Mouse (Mus musculus) lung, embryonic 16.5 days (tissue): ENCODE results near the gene Pate3. TPM values are rescaled to one million over a fixed set of nuclear protein-coding genes. Genes with fewer than 3 reads are reported as not detected.
"Not testable (repeated sequence)": the region's sequence is repeated elsewhere in the genome, so short reads cannot be mapped to it uniquely, and the experiment has no call there.

Experiments
- ATAC-seq: fragments of 200-750 bp; cut with Nextera tagmentation; 2 replicates; pipeline ENCODE4 v1.8.0; 2017; ENCODE audit warnings: low read depth, mild to moderate bottlenecking, moderate library complexity
- H3K27ac ChIP-seq: fragments of 300-500 bp; sonication (generic); 2 replicates; pipeline ENCODE4 v1.5.1; 2014; ENCODE audit warnings: mild to moderate bottlenecking, control low read depth, low read length
- H3K27me3 ChIP-seq: fragments of 300-500 bp; sonication (generic); 2 replicates; pipeline ENCODE4 v1.6.1; 2014; ENCODE audit warnings: low read depth, low read length, mixed read lengths; ENCODE audit not compliant: control insufficient read depth, insufficient read depth
- H3K36me3 ChIP-seq: fragments of 300-500 bp; sonication (generic); 2 replicates; pipeline ENCODE4 v1.6.1; 2014; ENCODE audit warnings: low read length; ENCODE audit not compliant: control insufficient read depth, insufficient read depth
- H3K4me1 ChIP-seq: fragments of 300-500 bp; sonication (generic); replicated peaks from 2 replicates; pipeline ENCODE4 v1.6.1; 2014; ENCODE audit warnings: low read length, mixed read lengths; ENCODE audit not compliant: control insufficient read depth, insufficient read depth
- H3K4me2 ChIP-seq: fragments of 300-500 bp; sonication (generic); 2 replicates; pipeline ENCODE4 v1.6.1; 2014; ENCODE audit warnings: low read depth, low read length, control low read depth
- H3K4me3 ChIP-seq: fragments of 300-500 bp; sonication (generic); 2 replicates; pipeline ENCODE4 v1.5.1; 2014; ENCODE audit warnings: mild to moderate bottlenecking, low read length, control low read depth
- H3K9ac ChIP-seq: fragments of 300-500 bp; sonication (generic); 2 replicates; pipeline ENCODE4 v1.6.1; 2014; ENCODE audit warnings: low read length, control low read depth
- H3K9me3 ChIP-seq: fragments of 300-500 bp; sonication (generic); 2 replicates; pipeline ENCODE4 v1.6.1; 2016; ENCODE audit warnings: low read length; ENCODE audit not compliant: control insufficient read depth
- WGBS: fragments of 180-500 bp; shearing (Covaris S2); extraction: QIAGEN DNeasy Blood & Tissue Kit; methylation state at CpG from one replicate; pipeline ENCODE4 v1.1.7; 2014; 5-methylcytosine and 5-hydroxymethylcytosine counted together
- polyA plus RNA-seq: library from polyadenylated mRNA; unstranded; fragments of >200 nt; fragmentation: Nextera tagmentation; extraction: Ambion mirVana; gene quantifications from 2 replicates; pipeline ENCODE4 v1.2.1, GENCODE M21; 2015

Gene Pate3
- polyA plus RNA-seq: not detected in 2 replicates

DNA sequence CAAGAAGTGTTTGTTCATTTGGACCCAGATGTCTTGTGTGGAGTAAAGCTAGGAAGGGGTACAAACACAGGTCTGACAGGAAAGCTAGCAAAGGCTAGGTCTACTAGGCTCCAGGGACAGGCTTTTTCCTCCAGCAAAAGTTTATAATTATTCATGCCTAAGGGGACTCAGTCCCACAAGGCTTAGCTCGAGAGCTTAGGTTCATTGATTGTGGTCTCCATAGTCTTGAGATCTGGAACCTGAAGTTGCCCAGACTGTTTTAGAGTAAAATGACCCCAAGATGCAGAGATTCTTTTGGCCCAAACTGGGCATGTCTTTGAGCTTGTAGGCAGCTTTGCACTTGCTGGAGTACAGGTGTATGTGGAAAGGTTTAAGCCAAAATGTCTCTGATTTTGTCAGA lies at the start of gene Pate3:
Gene Pate3, minus strand, starts transcription at position 101 of the 400 bp plus-strand sequence.
- Histone ChIP-seq H3K27me3 (no peaks in the 10 kb centered on the region), H3K27ac (no peak within 1 kb of the TSS), H3K9me3 (no peaks in the 10 kb centered on the region), H3K4me2 (no peak within 1 kb of the TSS), H3K4me1 (no peaks in the 10 kb centered on the region), H3K36me3 (no peaks in the 10 kb centered on the region), H3K9ac (no peak within 1 kb of the TSS), H3K4me3 (no peak within 1 kb of the TSS)
- 56% methylated on average over 1 of the region's 1 CpGs for WGBS
- no peak for ATAC-seq

GRCm38 (mm10) chr9:35691924-35692323 lies 43.9 kb upstream of the Pate3 start:
- H3K4me2 ChIP-seq: no peak overlapping the region
- H3K36me3 ChIP-seq: no peaks in the 10 kb centered on the region
- H3K9ac ChIP-seq: no peak overlapping the region
- no peak overlapping the region for H3K4me3 ChIP-seq
- no peaks in the 10 kb centered on the region for H3K9me3 ChIP-seq
- no peak for ATAC-seq
- no peak overlapping the region for H3K27ac ChIP-seq
- no peaks in the 10 kb centered on the region for H3K27me3 ChIP-seq
- H3K4me1 ChIP-seq: no peaks in the 10 kb centered on the region

- no peak within 1 kb of the TSS for H3K27ac ChIP-seq
- WGBS: 21% methylated on average over 1 of the region's 1 CpGs
- no peaks in the 10 kb centered on the region for H3K36me3 ChIP-seq
- H3K9me3 ChIP-seq: no peaks in the 10 kb centered on the region
- H3K27me3 ChIP-seq: no peaks in the 10 kb centered on the region
- H3K9ac ChIP-seq: no peak within 1 kb of the TSS
- no peaks in the 10 kb centered on the region for H3K4me1 ChIP-seq
- no peak within 1 kb of the TSS for H3K4me2 ChIP-seq
- ATAC-seq: no peak
- no peak within 1 kb of the TSS for H3K4me3 ChIP-seq
Observed at GRCm38 (mm10) chr9:35687013-35687412, 39.0 kb upstream of the Pate3 start, which contains the start of gene Pate1. Gene Pate1 (minus strand): TSS chr9:35687390.

DNA sequence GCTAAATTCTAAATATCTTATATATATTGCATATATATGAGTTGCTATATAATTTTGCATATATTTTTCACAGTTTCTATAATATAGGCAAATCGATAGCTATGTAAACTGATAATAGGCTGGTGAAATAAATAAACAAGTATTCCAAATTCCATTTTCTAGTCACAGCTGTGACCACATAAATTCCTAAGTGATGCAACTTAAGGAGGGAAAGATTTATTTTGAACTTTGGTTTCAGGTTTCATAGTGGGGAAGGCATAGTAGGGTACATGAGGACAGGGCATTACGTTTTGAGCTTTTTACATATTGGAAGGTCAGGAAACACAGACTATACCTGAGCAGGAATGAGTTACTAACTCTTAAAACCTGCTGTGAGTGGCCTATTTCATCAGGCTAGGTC lies 25.6 kb upstream of the Pate3 start:
- no peak for ATAC-seq
- Histone ChIP-seq H3K9ac (no peak overlapping the region), H3K36me3 (no peaks in the 10 kb centered on the region), H3K4me1 (no peaks in the 10 kb centered on the region), H3K4me3 (no peak overlapping the region), H3K27ac (no peak overlapping the region), H3K4me2 (no peak overlapping the region), H3K27me3 (no peaks in the 10 kb centered on the region), H3K9me3 (no peaks in the 10 kb centered on the region)
- 72% methylated on average over 2 of the region's 2 CpGs for WGBS

DNA sequence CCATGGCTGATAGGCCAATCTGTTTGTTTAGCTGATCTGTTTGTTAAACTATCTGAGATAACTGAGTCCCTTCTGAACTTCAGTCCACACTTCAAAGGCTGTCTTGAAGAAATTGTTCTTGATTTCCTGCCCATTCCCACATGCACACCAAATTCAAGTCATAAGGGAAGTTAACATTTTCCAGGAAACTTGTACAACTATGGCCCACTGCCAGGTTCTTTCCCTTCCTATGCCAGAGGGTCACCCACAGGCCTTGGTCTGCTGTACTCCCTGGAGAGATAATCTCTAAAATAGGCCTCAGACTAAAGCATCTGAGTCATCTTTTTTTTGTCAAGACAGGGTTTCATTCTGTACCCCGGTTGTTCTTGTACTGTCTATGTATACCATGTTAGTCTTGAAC lies 15.0 kb downstream of the Pate3 start:
- WGBS: 79% methylated on average over 1 of the region's 1 CpGs
- Histone ChIP-seq H3K36me3 (no peaks in the 10 kb centered on the region), H3K27ac (no peak overlapping the region), H3K9me3 (no peaks in the 10 kb centered on the region), H3K4me2 (no peak overlapping the region), H3K27me3 (no peaks in the 10 kb centered on the region), H3K9ac (no peak overlapping the region), H3K4me3 (no peak overlapping the region), H3K4me1 (no peaks in the 10 kb centered on the region)
- no peak for ATAC-seq

GRCm38 (mm10) chr9:35616784-35617183 lies 31.2 kb downstream of the Pate3 start:
- H3K9ac ChIP-seq, H3K4me2 ChIP-seq, H3K9me3 ChIP-seq, ATAC-seq, H3K27ac ChIP-seq, H3K4me1 ChIP-seq, H3K4me3 ChIP-seq, H3K27me3 ChIP-seq, H3K36me3 ChIP-seq: not testable (repeated sequence)
- WGBS: 61% methylated on average over 2 of the region's 2 CpGs

DNA sequence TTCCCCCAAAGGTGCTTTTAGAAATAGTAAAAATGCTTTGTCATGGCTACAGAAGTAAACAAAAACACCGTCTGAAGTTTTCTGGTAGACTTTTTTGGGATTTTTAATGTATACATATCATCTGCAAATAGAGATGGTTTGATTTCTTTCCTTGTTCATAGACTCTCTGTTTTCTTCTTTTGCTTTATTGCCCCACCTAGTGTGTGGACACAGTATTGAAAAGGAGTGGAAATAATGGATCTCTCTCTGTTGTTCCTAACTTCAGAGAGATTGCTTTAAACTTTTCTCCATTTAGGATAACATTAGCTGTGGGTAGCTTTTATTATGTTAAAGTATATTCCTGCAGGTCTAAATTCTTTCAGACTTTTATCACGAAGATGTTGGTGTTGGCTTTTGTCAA lies 34.0 kb downstream of the Pate3 start:
- no peak overlapping the region for H3K4me3 ChIP-seq
- no peaks in the 10 kb centered on the region for H3K4me1 ChIP-seq
- no peaks in the 10 kb centered on the region for H3K36me3 ChIP-seq
- H3K4me2 ChIP-seq: no peak overlapping the region
- H3K27ac ChIP-seq: no peak overlapping the region
- H3K27me3 ChIP-seq: no peaks in the 10 kb centered on the region
- H3K9ac ChIP-seq: no peak overlapping the region
- WGBS: 11% methylated on average over 2 of the region's 2 CpGs
- no peak for ATAC-seq
- H3K9me3 ChIP-seq: no peaks in the 10 kb centered on the region

- Histone ChIP-seq H3K4me2 (no peak within 1 kb of the TSS), H3K9ac (no peak within 1 kb of the TSS), H3K4me3 (no peak within 1 kb of the TSS), H3K27me3 (no peaks in the 10 kb centered on the region), H3K9me3 (no peaks in the 10 kb centered on the region), H3K4me1 (no peaks in the 10 kb centered on the region), H3K36me3 (no peaks in the 10 kb centered on the region), H3K27ac (no peak within 1 kb of the TSS)
- 74% methylated on average over 1 of the region's 1 CpGs for WGBS
- ATAC-seq: no peak
Observed at GRCm38 (mm10) chr9:35611841-35612240, 36.2 kb downstream of the Pate3 start, which contains the start of gene Pate4. Gene Pate4 (minus strand): TSS chr9:35611941.

- 62% methylated on average over 8 of the region's 8 CpGs for WGBS
Observed at GRCm38 (mm10) chr9:35607647-35608405, 40.2 kb downstream of the Pate3 start.

More at GRCm38 (mm10) chr9:35607647-35608405, 40.2 kb downstream of the Pate3 start:
- Histone ChIP-seq H3K4me1 (no peaks in the 10 kb centered on the region), H3K9me3 (no peaks in the 10 kb centered on the region), H3K36me3 (no peaks in the 10 kb centered on the region), H3K4me2 (no peak overlapping the region), H3K4me3 (no peak overlapping the region), H3K27me3 (no peaks in the 10 kb centered on the region), H3K27ac (no peak overlapping the region), H3K9ac (no peak overlapping the region)
- no peak for ATAC-seq
